Mouse (Mus musculus) bone marrow macrophage, adult 2 months (primary cell): ENCODE data around the gene Gm11492.

Experiments used
- CTCF ChIP-seq: IDR thresholded peaks from 2 replicates; pipeline ENCODE4 v1.5.1; 2012; ENCODE audit warnings: low read depth, mild to moderate bottlenecking, low read length, moderate library complexity
- POLR2A ChIP-seq: IDR thresholded peaks from 2 replicates; pipeline ENCODE4 v1.6.1; 2012; ENCODE audit warnings: mild to moderate bottlenecking, low read depth, low read length, borderline replicate concordance

GRCm38 (mm10) chr11:87602234-87602633, 35.8 kb downstream of the Gm11492 start:
- TF ChIP-seq POLR2A (no peak), CTCF (no peak)
